ENCODE assay signal across 12 mouse cellular contexts in genomic region chr19:53746116-53746515, GRCm38 (mm10).
"Had no signal": no experiment of that assay in that cellular context is flagged by ENCODE, and none has a peak within 500 bp of the region (broad histone marks: within the 10 kb centered on the region; RNA-seq: fewer than 3 reads in every experiment).

No protein-coding gene starts in this region.

- H3K36me3 ChIP-seq: limb, embryonic 13.5 days; midbrain, embryonic 13.5 days had no signal

- H3K9me3 ChIP-seq: limb, embryonic 13.5 days; midbrain, embryonic 13.5 days had no signal

- DNase-seq: kidney, adult 8-10 months; left cerebral cortex, postnatal 4 days; lung, adult 18-20 months; retina, postnatal 1 day; right cerebral cortex, postnatal 4 days; spleen, adult 18-20 months; thymus, adult 18-20 months; thymus, postnatal 14 days had no signal

- ATAC-seq: midbrain, embryonic 13.5 days had no signal

- H3K4me2 ChIP-seq: limb, embryonic 13.5 days; midbrain, embryonic 13.5 days had no signal

- H3K4me1 ChIP-seq: midbrain, embryonic 13.5 days had no signal

- H3K27me3 ChIP-seq: limb, embryonic 13.5 days; midbrain, embryonic 13.5 days had no signal

- H3K9ac ChIP-seq: limb, embryonic 13.5 days; liver, embryonic 14.5 days; midbrain, embryonic 13.5 days had no signal

- H3K4me3 ChIP-seq: limb, embryonic 13.5 days; midbrain, embryonic 13.5 days; myocyte had no signal

- H3K27ac ChIP-seq: limb, embryonic 13.5 days; liver, embryonic 14.5 days; midbrain, embryonic 13.5 days had no signal
